Mouse (Mus musculus) spleen, adult 2 months (tissue): ENCODE data around the gene Pld4.

Experiments
- CTCF ChIP-seq: fragments of 200-500 bp; IDR thresholded peaks from 2 replicates; pipeline ENCODE4 v1.5.1; 2011; ENCODE audit warnings: mild to moderate bottlenecking, inconsistent platforms; ENCODE audit not compliant: insufficient read depth, insufficient read length, insufficient replicate concordance; ENCODE audit errors: extremely low read depth
- POLR2A ChIP-seq: fragments of 200-500 bp; IDR thresholded peaks from 2 replicates; pipeline ENCODE4 v1.6.1; 2011; ENCODE audit warnings: low read depth, low read length, inconsistent platforms

DNA sequence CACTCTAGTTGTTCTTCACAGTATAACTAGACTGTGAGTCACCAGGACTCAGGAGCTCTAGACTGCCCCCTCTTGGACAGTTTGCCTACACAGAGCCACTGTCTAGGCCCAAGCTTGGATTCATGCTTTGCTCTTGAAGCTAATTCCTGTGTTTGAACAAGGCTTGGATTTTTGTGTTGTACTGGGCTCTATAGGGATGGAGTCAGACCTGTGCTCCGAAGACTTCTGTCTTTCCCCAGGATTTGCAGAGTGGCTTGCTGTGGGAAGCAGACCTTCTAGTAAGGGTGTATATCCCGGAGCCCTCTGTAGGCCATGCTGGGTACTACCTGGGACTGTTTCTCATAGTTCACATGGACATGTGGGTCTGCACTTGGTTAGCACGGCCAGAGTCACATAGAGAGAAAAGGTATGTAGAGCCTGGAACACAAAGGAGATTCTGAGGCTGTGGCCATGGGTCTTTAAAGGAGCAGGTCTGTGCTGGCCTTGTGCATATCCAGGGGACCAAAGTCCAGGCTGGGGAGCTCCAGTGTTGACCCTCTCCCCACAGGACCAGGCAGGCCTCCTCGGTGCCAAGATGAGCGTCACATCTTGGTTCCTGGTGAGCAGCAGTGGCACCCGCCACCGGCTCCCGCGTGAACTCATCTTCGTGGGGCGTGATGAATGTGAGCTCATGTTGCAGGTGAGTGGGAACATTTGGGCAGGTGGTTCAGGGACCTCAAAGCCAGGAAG lies 36.2 kb upstream of the Pld4 start:
- TF ChIP-seq CTCF: peak; percentile 29; the same call in 1 of the 2 replicates
- no peak for TF ChIP-seq POLR2A
